Mouse (Mus musculus) heart, postnatal 0 days (tissue): Measurements from ENCODE around the gene Ephb2.

Source experiments
- CTCF ChIP-seq: IDR thresholded peaks from 2 replicates; pipeline ENCODE4 v1.5.1; 2016; ENCODE audit warnings: antibody characterized with exemption, control low read depth, low read depth
- EP300 ChIP-seq: IDR thresholded peaks from 2 replicates; pipeline ENCODE4 v1.6.1; 2016; ENCODE audit warnings: antibody characterized with exemption, low read depth

DNA sequence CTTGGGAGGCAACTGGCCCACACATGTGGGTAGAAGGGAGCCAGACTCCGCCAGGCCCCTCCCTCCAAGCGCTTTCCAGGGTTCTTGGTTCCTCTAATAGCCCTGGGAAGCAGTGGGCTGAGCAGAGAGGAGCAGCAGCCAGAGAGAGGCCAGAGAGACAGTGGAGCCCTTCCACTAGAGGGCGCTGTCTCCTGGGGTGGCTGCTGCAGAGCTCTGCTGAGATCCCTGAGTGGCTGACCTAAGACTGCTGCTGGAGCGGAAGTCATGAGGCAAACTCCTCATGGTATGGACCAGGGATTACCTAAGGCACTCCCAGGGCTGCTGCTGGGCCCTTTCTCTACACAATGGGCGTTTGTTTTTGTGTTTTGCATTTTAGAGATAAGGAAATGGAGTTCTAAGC is 20.4 kb downstream of the Ephb2 start:
- TF ChIP-seq EP300 (no peak), CTCF (peak; percentile 20; the same call in 1 of the 2 replicates)
